Mouse (Mus musculus) 3T3-L1 (cell line): Measurements from ENCODE around the gene Sirt2.

Experiments used
- DNase-seq: peaks from one replicate; pipeline ENCODE4 v3.0.0-alpha.2; 2015; ENCODE audit warnings: low read depth, low spot score

Sirt2 gene

DNA sequence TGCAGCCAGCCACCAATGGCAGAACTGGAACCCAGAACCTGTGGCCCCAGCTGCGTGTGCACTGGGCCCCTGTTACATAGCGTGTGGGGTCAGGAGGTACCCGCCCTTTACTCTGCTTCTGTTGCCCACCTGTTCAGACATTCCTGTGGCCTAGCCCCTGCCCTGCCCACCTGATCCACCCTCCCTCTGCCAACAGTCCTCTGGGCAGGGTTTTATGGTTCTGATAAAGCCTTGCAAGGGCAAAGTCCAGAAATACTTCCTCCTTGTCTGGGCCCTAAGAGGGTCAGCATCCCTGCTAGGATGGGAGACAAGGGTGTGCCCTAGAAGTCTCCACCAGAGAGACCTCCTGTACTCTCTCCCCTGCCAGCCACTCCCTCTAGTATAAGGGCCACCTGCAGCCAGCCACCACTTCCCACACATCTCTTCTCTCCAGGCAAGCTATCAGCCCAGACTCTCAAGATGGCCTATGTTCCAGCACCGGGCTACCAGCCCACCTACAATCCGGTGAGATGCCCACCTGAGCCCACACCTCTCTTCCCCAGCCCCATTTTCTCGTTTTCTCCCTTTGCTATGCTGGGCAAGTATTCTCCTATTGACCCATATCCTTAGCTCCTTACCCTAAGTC, 67.3 kb downstream of the Sirt2 start, which contains the start of gene Lgals4:
Lgals4 (plus strand) TSS at position 132 of the 625 bp plus-strand sequence.
- DNase-seq, result no peak

DNA sequence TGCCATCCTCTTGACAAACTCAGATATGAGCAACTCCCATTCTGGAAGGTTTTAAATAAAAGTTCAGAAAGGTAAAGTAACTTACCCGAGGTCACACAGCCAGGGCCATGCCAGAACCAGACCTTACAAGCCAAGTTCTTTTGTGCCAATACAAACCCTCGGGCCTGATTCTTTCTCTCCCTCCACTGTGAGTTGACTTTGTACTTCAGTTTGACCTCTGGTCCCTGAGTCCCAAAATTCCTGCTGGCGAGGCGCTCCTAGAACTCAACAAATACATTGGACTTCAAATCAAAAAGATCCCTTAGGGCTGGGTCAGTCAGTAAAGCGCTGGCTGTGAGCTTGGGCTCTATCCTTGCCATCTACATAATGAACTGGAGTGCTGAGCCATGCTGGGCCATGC, 70.4 kb downstream of the Sirt2 start:
- no peak for DNase-seq
